Mouse (Mus musculus) hindbrain, embryonic 12.5 days (tissue): ENCODE data around the gene Kbtbd12. TPM values are rescaled to one million over a fixed set of nuclear protein-coding genes. Genes with fewer than 3 reads are reported as not detected.

ENCODE experiments used
- ATAC-seq: fragments of 200-750 bp; cut with Nextera tagmentation; 2 replicates; pipeline ENCODE4 v1.8.0; 2017; ENCODE audit warnings: moderate TSS enrichment; ENCODE audit not compliant: low FRiP score
- H3K27ac ChIP-seq: fragments of 300-500 bp; sonication (generic); 2 replicates; pipeline ENCODE4 v1.5.1; 2016; ENCODE audit warnings: mild to moderate bottlenecking
- H3K27me3 ChIP-seq: fragments of 300-500 bp; sonication (generic); 2 replicates; pipeline ENCODE4 v1.6.1; 2016; ENCODE audit warnings: mild to moderate bottlenecking
- H3K36me3 ChIP-seq: fragments of 300-500 bp; sonication (generic); 2 replicates; pipeline ENCODE4 v1.6.1; 2016; ENCODE audit warnings: mild to moderate bottlenecking
- H3K4me1 ChIP-seq: fragments of 300-500 bp; sonication (generic); 2 replicates; pipeline ENCODE4 v1.6.1; 2016
- H3K4me2 ChIP-seq: fragments of 300-500 bp; sonication (generic); replicated peaks from 2 replicates; pipeline ENCODE4 v1.6.1; 2016; ENCODE audit warnings: mild to moderate bottlenecking
- H3K4me3 ChIP-seq: fragments of 300-500 bp; sonication (generic); 2 replicates; pipeline ENCODE4 v1.5.1; 2016; ENCODE audit warnings: mild to moderate bottlenecking
- H3K9ac ChIP-seq: fragments of 300-500 bp; sonication (generic); 2 replicates; pipeline ENCODE4 v1.6.1; 2016; ENCODE audit warnings: mild to moderate bottlenecking, moderate library complexity
- H3K9me3 ChIP-seq: fragments of 300-500 bp; sonication (generic); replicated peaks from 2 replicates; pipeline ENCODE4 v1.6.1; 2016; ENCODE audit warnings: mild to moderate bottlenecking
- whole genome bisulfite sequencing: fragments of 180-500 bp; shearing (Covaris S2); methylation state at CpG from one replicate; pipeline ENCODE4 v1.1.7; 2016; 5-methylcytosine and 5-hydroxymethylcytosine counted together
- polyA plus RNA-seq: library from polyadenylated mRNA; unstranded; fragments of >200 nt; fragmentation: Nextera tagmentation; extraction: Ambion mirVana; gene quantifications from 2 replicates; pipeline ENCODE4 v1.2.1, GENCODE M21; 2016

Gene Kbtbd12
- polyA plus RNA-seq, 1 experiment from 2014 or later, result not detected

GRCm38 (mm10) chr6:88619542-88619941 is 18.2 kb downstream of the Kbtbd12 start:
- no peak overlapping the region for H3K9ac ChIP-seq
- ATAC-seq, result no peak
- WGBS, result 66% methylated on average over 5 of the region's 5 CpGs

GRCm38 (mm10) chr6:88615352-88615751 is 22.4 kb downstream of the Kbtbd12 start:
- Histone ChIP-seq H3K27ac (no peak overlapping the region), H3K4me1 (no peaks in the 10 kb centered on the region), H3K36me3 (no peaks in the 10 kb centered on the region), H3K4me3 (no peak overlapping the region), H3K27me3 (no peaks in the 10 kb centered on the region), H3K9me3 (no peaks in the 10 kb centered on the region), H3K9ac (no peak overlapping the region), H3K4me2 (no peak overlapping the region)
- WGBS, result 85% methylated on average over 2 of the region's 2 CpGs
- ATAC-seq, result no peak

More at GRCm38 (mm10) chr6:88619542-88619941, 18.2 kb downstream of the Kbtbd12 start:
- H3K4me2 ChIP-seq, result no peak overlapping the region
- no peaks in the 10 kb centered on the region for H3K36me3 ChIP-seq
- no peaks in the 10 kb centered on the region for H3K9me3 ChIP-seq
- no peaks in the 10 kb centered on the region for H3K27me3 ChIP-seq
- no peak overlapping the region for H3K4me3 ChIP-seq
- H3K4me1 ChIP-seq, result no peaks in the 10 kb centered on the region
- H3K27ac ChIP-seq, result no peak overlapping the region

- H3K36me3 ChIP-seq, result no peaks in the 10 kb centered on the region
- 66% methylated on average over 2 of the region's 2 CpGs for WGBS
- H3K9me3 ChIP-seq, result no peaks in the 10 kb centered on the region
- no peak for ATAC-seq
- no peaks in the 10 kb centered on the region for H3K4me1 ChIP-seq
- H3K27ac ChIP-seq, result no peak overlapping the region
- H3K4me2 ChIP-seq, result no peak overlapping the region
- no peak overlapping the region for H3K4me3 ChIP-seq
- H3K9ac ChIP-seq, result no peak overlapping the region
- H3K27me3 ChIP-seq, result no peaks in the 10 kb centered on the region
Measured at GRCm38 (mm10) chr6:88606417-88606816, 31.3 kb downstream of the Kbtbd12 start.

GRCm38 (mm10) chr6:88605715-88606114 is 32.0 kb downstream of the Kbtbd12 start:
- Histone ChIP-seq H3K9ac (no peak overlapping the region), H3K4me2 (no peak overlapping the region), H3K4me3 (no peak overlapping the region), H3K4me1 (no peaks in the 10 kb centered on the region), H3K27me3 (no peaks in the 10 kb centered on the region), H3K27ac (no peak overlapping the region), H3K36me3 (no peaks in the 10 kb centered on the region), H3K9me3 (no peaks in the 10 kb centered on the region)
- no peak for ATAC-seq
- WGBS, result 82% methylated on average over 2 of the region's 2 CpGs

- Histone ChIP-seq H3K9me3 (no peaks in the 10 kb centered on the region), H3K4me1 (no peaks in the 10 kb centered on the region), H3K4me3 (no peak overlapping the region), H3K4me2 (no peak overlapping the region), H3K36me3 (no peaks in the 10 kb centered on the region), H3K9ac (no peak overlapping the region), H3K27ac (no peak overlapping the region), H3K27me3 (no peaks in the 10 kb centered on the region)
- ATAC-seq, result no peak
- 83% methylated on average over 2 of the region's 2 CpGs for WGBS
Measured at GRCm38 (mm10) chr6:88605235-88605634, 32.5 kb downstream of the Kbtbd12 start.

GRCm38 (mm10) chr6:88596108-88596507 is 41.6 kb downstream of the Kbtbd12 start:
- whole genome bisulfite sequencing, result 68% methylated on average over 2 of the region's 2 CpGs
- Histone ChIP-seq H3K9me3 (no peaks in the 10 kb centered on the region), H3K4me3 (no peak overlapping the region), H3K4me2 (no peak overlapping the region), H3K36me3 (no peaks in the 10 kb centered on the region), H3K27ac (no peak overlapping the region), H3K27me3 (no peaks in the 10 kb centered on the region), H3K4me1 (peaks cover 3% of the 10 kb centered on the region; the same call in 1 of the 2 replicates), H3K9ac (no peak overlapping the region)
- ATAC-seq, result no peak

- Histone ChIP-seq H3K4me3 (no peak overlapping the region), H3K9ac (no peak overlapping the region), H3K4me2 (no peak overlapping the region), H3K27ac (no peak overlapping the region), H3K4me1 (peaks cover 3% of the 10 kb centered on the region; the same call in 1 of the 2 replicates), H3K27me3 (no peaks in the 10 kb centered on the region), H3K9me3 (no peaks in the 10 kb centered on the region), H3K36me3 (no peaks in the 10 kb centered on the region)
- ATAC-seq, result no peak
- 90% methylated on average over 6 of the region's 6 CpGs for WGBS
Measured at GRCm38 (mm10) chr6:88592367-88592766, 45.4 kb downstream of the Kbtbd12 start.

- Histone ChIP-seq H3K4me3 (no peak overlapping the region), H3K27me3 (no peaks in the 10 kb centered on the region), H3K9me3 (no peaks in the 10 kb centered on the region), H3K9ac (no peak overlapping the region), H3K4me1 (peaks cover 3% of the 10 kb centered on the region; the same call in 1 of the 2 replicates), H3K4me2 (no peak overlapping the region), H3K27ac (no peak overlapping the region), H3K36me3 (no peaks in the 10 kb centered on the region)
- no peak for ATAC-seq
- WGBS, result 93% methylated on average over 4 of the region's 4 CpGs
Measured at GRCm38 (mm10) chr6:88590231-88590630, 47.5 kb downstream of the Kbtbd12 start.

- no peak overlapping the region for H3K27ac ChIP-seq
- H3K27me3 ChIP-seq, result no peaks in the 10 kb centered on the region
- 32% methylated on average over 5 of the region's 5 CpGs for WGBS
- H3K36me3 ChIP-seq, result no peaks in the 10 kb centered on the region
- no peak overlapping the region for H3K4me2 ChIP-seq
- peaks cover 3% of the 10 kb centered on the region; the same call in 1 of the 2 replicates for H3K4me1 ChIP-seq
- no peaks in the 10 kb centered on the region for H3K9me3 ChIP-seq
- no peak for ATAC-seq
- H3K4me3 ChIP-seq, result no peak overlapping the region
- H3K9ac ChIP-seq, result no peak overlapping the region
Measured at GRCm38 (mm10) chr6:88589517-88589916, 48.2 kb downstream of the Kbtbd12 start.

- H3K4me1 ChIP-seq, result no peaks in the 10 kb centered on the region
- no peak overlapping the region for H3K27ac ChIP-seq
- 76% methylated on average over 7 of the region's 7 CpGs for WGBS
- no peak overlapping the region for H3K9ac ChIP-seq
- no peak for ATAC-seq
- no peaks in the 10 kb centered on the region for H3K36me3 ChIP-seq
- no peak overlapping the region for H3K4me2 ChIP-seq
- no peaks in the 10 kb centered on the region for H3K9me3 ChIP-seq
- no peak overlapping the region for H3K4me3 ChIP-seq
- no peaks in the 10 kb centered on the region for H3K27me3 ChIP-seq
Measured at GRCm38 (mm10) chr6:88588581-88589256, 49.0 kb downstream of the Kbtbd12 start.

GRCm38 (mm10) chr6:88587091-88587490 is 50.7 kb downstream of the Kbtbd12 start:
- no peak overlapping the region for H3K9ac ChIP-seq
- no peak overlapping the region for H3K4me2 ChIP-seq
- WGBS, result 74% methylated on average over 3 of the region's 3 CpGs
- no peaks in the 10 kb centered on the region for H3K36me3 ChIP-seq
- no peak overlapping the region for H3K27ac ChIP-seq
- no peaks in the 10 kb centered on the region for H3K9me3 ChIP-seq
- H3K4me1 ChIP-seq, result no peaks in the 10 kb centered on the region
- no peaks in the 10 kb centered on the region for H3K27me3 ChIP-seq
- ATAC-seq, result no peak
- H3K4me3 ChIP-seq, result no peak overlapping the region

- Histone ChIP-seq H3K9ac (no peak overlapping the region), H3K4me3 (no peak overlapping the region), H3K4me1 (no peaks in the 10 kb centered on the region), H3K9me3 (no peaks in the 10 kb centered on the region), H3K27me3 (no peaks in the 10 kb centered on the region), H3K36me3 (no peaks in the 10 kb centered on the region), H3K27ac (no peak overlapping the region), H3K4me2 (no peak overlapping the region)
- 90% methylated on average over 4 of the region's 4 CpGs for whole genome bisulfite sequencing
- ATAC-seq, result no peak
Measured at GRCm38 (mm10) chr6:88583950-88584349, 53.8 kb downstream of the Kbtbd12 start.

- Histone ChIP-seq H3K36me3 (no peaks in the 10 kb centered on the region), H3K4me2 (no peak overlapping the region), H3K4me1 (no peaks in the 10 kb centered on the region), H3K4me3 (no peak overlapping the region), H3K27ac (no peak overlapping the region), H3K27me3 (no peaks in the 10 kb centered on the region), H3K9me3 (no peaks in the 10 kb centered on the region), H3K9ac (no peak overlapping the region)
- WGBS, result 87% methylated on average over 11 of the region's 11 CpGs
- no peak for ATAC-seq
Measured at GRCm38 (mm10) chr6:88576495-88576894, 61.3 kb downstream of the Kbtbd12 start.
